Mouse (Mus musculus): ENCODE data around the gene Irf9.

The Irf9 gene

DNA sequence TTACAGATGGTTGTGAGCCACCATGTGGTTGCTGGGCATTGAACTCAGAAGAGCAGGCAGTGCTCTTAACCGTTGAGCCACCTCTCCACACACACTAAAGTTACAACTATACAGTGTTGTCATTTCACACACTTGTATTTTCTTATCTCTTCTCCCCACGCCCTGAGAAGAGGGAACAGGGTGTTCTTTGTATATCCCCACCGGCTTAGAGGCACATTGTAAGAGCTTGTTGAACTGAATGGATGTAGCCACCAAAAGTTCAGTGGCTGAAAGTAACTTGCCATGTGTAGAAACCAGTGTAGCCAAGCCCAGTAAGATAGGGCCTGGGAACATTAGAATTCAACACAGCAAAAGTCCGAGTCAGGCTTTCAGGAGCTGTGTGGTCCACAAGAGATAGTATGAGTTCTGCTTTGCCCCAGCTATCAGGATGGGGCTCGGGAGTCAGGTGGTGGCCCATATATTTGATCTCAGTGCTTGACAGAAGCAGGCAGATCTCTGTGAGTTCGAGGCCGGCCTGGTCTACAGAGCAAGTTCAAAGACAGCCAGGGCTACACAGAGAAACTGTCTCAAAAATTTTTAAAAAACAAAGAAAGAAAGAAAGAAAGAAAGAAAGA lies 11.3 kb downstream of the Irf9 start:
- no peak for DNase-seq (ENCODE audit: low spot score in 2 of 2)

DNA sequence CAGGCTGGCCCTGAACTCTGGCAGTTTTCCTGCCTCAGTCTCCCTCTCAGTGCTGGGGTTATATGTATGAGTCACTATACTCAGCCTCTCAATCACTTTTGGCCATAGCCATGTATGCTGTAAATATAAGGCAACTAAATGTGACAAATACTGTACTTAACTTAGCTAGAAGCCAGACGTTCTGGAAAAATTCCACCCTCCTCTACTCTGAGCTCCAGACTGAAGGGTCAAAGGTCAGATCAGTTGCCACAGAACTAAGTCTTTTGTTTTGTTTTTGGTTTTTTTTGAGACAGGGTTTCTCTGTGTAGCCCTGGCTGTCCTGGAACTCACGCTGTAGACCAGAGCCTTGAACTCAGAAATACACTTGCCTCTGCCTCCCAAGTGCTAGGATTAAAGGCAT lies 12.5 kb downstream of the Irf9 start:
- no peak for DNase-seq (ENCODE audit: low spot score in 2 of 2)

DNA sequence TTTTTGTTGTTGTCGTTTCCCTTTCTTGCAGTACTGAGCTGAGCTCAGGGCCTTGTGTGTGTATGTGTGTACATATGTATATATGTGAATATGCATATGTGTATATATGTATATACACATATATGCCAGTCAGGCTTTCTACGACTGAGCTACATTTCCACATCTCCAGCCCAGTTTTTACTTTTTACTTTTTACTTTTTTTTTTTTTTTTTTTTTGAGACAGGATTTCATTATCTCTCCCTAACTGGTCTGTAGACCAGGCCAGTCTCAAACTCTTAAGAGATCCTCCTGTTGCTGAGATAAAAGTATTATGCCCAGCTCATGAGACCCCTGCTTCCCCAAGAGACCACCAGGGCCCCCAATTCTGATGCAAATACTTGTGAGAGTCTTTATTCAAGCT lies 13.5 kb downstream of the Irf9 start:
- DNase-seq (ENCODE audit: low spot score in 2 of 2): no peak

DNA sequence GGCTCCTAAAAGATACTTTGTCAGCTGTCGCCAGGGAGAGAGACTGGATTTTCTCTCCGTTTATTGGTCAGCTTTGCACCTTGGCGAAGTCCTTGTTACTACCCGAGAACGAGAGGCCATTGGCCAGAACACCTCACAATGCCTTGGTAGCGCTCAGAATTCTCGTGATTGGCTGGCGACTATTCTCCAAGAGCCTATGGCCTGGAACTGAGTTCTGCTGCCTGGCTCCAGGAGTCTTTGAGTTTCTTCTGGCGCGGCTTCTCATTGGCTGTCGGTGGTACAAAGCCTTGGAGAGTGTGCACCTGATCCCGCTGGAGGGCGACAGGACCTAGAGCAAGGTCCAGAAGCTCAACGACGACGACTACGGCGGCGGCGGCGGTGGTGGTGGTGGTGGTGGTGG lies 14.5 kb downstream of the Irf9 start, which contains the start of gene Rec8:
TSS of gene Rec8 (plus strand) at position 216 of the 400 bp plus-strand sequence.
- no peak for DNase-seq (ENCODE audit: low spot score in 2 of 2)

DNA sequence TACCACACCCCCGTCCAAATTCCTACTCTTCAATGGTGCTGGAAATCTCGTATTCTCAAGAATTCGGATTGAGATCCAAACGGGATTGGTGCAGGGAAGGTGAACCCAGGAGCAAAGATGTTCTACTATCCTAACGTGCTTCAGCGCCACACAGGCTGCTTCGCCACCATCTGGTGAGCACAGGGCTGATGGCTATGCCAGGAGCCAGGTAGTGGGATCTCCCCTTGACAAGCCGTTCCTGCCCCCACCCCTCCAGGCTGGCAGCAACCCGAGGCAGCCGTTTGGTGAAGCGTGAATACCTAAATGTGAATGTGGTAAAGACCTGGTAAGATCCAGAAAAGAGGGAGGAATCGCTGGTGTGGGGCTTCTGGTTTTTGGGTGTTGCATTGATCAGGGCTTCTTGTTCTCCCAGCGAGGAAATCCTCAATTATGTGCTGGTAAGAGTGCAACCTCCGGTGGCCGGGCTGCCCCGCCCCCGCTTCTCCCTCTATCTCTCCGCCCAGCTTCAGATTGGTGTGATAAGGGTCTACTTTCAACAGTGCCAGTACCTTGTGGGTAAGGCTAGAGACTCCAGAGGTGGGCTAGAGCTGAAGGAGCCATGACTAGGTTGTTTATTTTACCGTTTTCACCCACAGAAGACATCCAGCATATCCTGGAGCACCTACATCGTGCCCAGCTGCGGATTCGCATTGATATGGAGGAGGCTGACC lies 15.3 kb downstream of the Irf9 start:
- no peak for DNase-seq (ENCODE audit: low spot score in 2 of 2)

DNA sequence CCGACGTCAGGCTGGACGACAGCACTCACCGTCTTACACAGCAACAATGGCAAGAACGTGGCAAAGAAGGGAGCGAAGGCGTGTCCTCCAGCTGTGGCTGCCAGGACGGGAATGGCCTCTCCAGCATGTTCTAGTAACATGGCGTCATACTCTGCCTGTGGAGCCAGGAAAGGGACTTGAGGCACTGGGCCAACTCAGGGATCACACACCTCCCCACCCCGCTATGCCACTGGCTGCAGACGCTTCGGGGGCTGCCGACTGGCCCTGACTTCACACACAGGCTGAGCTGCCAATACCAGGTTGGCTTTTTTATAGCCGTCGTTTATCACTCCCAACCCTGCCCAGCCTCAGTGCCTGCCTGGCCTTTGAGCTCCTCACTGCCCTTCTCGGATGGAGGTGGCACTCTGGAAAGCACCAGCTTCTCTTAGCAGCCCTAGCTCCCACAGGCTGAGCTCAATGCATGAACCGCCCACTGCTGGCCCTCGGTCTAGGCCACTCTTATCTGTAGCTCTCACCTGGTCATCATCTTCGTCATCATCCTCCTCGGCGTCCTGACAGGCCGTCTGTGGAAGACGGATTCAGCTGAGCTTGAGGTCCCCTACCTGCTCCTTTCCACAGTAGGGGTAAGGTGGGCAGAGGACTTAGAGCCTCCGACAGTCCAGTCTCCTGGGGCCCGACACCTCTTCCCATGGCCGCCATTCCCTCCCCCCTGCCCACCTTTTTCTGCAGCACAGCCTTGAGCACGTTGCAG lies 24.9 kb downstream of the Irf9 start:
- DNase-seq (ENCODE audit: low spot score in 2 of 2): no peak

DNA sequence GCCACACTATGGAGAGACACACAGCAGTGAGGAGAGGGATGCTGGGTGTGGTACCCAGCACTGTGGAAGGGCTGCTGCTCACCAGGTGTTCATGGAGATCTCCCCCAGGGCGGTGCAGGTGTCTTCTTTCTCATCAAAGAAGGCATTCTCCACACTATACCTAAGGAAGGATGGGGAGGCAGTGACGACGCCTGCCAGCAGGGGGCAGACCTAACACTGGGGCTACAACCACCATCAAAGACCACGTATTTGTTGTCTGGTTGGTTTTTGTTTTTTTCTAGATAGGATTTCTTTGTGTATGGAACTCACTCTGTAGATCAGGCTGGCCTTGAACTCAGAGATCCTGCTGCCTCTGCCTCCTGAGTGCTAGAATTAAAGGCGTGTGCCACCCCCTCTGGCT lies 25.9 kb downstream of the Irf9 start:
- peak in 1 of 2 experiments; percentile 37 for DNase-seq (ENCODE audit: low spot score in 2 of 2)

DNA sequence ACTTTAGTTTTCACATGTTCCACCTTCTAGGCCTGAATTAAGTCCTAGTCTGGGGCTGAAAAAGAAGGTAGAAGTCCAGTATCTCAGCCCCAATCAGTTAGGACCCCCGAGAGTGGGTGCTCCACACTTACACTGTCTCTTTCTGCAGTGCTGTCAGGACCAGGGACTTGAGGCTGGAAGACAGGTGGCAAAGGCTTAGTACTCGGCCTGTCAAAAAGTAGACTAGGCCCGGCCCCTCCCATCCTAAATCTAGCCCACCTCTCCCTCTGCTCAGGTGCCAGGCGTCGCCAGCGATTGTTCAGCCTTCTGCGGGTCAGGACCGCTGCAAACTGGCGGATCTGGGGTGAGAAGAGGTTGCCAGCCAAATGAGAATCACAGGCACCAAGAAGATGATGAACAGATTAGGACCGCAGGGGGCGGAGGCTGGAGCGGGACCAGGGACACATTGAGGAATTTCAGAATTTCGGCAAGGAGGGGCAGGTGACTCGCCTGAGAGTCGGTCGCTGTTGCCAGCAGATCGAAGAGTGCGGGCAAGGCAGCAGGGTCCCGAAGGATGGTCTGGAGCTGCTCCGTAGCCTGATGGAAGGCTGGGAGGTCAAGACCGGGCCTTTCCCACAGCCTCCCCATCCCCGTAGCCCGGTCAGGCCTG lies 31.6 kb downstream of the Irf9 start:
- no peak for DNase-seq (ENCODE audit: low spot score in 2 of 2)

DNA sequence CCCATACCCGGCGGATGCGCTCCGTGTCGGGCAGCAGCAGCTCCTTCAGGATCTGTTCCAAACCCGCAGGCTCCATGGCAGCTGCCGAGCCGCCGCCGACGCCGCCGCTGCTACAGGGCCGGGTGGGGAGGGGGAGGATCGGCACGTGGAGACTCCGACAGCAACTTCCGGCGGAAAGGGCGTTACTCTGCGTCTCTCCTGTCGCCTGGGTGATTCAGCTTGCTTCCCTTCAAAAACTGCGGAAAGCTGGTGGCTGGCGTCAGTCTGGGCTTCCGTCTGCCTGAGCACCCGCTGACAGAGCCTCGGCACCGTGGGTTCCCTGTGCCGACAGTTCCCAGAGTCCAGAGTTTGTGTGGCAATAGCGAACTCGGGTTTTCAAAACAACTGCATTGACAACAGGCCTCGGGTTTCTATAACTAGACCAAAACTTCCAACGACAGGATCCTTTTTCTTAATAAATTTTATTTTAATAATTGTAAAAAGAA lies 32.2 kb downstream of the Irf9 start, which contains the start of gene Ipo4:
TSS of gene Ipo4 (minus strand) at position 435 of the 485 bp plus-strand sequence.
- DNase-seq (ENCODE audit: low spot score in 2 of 2): peak; percentile 87 to 89

DNA sequence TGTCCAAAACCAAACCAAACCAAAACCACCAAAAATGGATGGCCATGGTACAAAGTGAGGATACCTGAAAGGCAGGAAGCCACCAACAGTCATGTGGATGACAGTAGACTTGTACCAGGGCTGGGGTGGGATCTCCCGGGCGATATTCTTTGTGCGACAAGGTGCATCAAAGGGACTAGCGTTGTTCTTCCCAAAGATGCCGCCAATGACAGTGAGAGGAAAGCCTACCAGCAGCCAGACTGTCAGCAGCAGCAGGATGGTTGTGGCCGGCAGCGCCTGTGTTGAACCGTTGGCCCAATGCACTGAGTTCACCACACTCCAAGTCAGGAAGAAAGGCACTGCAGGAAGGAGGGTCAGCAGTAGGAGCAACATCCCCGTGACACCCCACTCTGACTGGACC lies 34.4 kb downstream of the Irf9 start, which contains the start of gene Gm49378:
TSS of gene Gm49378 (minus strand) at position 101 of the 400 bp plus-strand sequence.
- no peak for DNase-seq (ENCODE audit: low spot score in 2 of 2)

DNA sequence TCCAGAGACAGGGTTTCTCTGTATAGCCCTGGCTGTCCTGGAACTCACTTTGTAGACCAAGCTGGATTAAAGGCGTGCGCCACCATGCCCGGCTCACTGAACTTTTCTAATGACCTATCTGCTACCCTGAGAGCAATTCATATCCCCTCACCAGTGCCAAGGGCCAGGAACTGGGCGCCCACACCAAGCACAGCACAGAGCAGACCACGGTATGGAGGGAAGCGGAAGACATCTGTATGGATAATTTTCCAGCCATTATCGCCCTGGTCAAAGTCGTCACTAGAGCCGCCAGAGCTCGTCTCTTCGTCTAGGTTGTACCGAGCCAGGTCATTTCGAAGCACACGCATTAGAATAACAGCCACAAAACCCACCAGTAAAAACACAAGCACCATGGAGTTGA lies 37.4 kb downstream of the Irf9 start:
- DNase-seq (ENCODE audit: low spot score in 2 of 2): no peak

DNA sequence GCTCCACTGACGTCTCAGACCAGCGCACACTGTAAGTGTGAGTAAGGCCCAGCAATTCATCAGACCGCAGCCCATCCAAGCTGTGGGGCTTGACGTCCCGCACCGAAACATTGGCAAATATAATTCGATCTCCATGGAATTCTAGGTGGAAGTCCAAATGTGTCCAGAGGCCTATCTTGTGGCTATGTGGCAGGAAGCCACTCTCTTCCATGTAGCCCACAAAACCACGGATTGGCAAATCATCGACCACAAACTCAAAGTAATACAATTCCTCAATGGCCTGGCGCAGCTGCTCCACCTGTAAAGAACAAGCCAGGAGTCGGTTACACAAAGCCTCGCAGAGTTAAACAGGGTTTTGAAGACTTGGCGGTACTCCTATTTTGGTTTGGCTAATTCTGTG lies 37.9 kb downstream of the Irf9 start:
- DNase-seq (ENCODE audit: low spot score in 2 of 2): no peak

DNA sequence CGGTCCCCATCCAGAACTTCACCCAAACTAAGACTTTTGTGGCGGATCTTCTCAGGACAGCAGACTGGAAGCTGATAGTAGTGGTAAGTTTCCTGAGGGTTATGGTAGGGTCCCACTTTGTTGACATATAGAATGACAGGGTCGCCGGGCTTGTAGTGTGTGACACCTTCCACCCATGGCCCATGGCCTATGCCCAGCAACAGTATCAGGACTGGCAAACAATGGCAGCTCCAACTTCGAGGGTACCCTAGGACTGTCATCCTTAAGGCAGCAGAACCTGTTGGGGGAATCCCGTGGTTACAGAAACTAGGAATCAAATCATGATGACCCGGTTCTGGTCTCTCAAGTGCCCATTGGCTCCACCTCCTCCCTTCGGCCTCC lies 39.3 kb downstream of the Irf9 start:
- DNase-seq (ENCODE audit: low spot score in 2 of 2): no peak

DNA sequence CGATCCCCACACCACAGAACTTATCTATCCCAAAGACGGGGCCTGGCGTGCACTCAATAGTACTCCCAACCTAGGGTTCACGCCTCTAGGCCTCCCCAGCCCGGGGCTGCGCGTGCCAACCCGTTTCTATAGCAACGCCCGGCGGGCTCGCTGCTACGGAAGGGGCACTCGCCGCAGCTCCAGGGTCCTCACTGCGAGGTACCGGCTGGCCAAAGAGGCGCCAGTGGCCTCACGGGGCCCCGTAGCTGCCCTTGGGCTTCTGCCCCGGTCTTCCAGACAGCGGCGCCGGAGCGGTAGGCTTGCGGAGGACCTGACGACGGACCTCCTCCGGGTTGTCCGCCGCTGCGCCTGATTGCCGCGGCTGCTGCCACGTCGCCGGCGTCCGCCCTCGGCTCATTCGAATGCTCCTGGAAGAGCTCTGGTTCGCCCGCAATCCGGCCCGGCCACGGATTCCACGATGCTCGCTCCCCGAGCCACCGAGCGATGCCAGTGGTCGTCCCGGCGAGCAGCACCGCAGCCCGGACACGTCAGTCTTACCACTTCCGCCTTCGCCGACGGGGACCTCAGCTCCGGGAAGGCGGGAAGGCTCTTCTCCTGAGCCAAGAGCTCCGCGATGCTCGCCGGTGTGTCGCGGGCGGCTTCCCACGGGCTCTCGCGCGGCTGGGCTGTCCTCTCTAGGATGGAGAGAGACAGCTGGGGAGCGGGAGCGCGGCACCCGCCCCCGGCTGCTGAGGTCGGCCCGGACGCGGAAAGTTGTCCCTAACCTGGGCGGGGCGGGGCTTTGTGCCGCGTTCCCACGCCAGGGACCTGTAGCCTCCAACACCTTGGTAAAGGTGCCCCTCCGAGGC lies 39.9 kb downstream of the Irf9 start, which contains the start of gene Tm9sf1:
TSS of gene Tm9sf1 (minus strand) at position 747 of the 848 bp plus-strand sequence.
- peak; percentile 91 for DNase-seq (ENCODE audit: low spot score in 2 of 2)

DNA sequence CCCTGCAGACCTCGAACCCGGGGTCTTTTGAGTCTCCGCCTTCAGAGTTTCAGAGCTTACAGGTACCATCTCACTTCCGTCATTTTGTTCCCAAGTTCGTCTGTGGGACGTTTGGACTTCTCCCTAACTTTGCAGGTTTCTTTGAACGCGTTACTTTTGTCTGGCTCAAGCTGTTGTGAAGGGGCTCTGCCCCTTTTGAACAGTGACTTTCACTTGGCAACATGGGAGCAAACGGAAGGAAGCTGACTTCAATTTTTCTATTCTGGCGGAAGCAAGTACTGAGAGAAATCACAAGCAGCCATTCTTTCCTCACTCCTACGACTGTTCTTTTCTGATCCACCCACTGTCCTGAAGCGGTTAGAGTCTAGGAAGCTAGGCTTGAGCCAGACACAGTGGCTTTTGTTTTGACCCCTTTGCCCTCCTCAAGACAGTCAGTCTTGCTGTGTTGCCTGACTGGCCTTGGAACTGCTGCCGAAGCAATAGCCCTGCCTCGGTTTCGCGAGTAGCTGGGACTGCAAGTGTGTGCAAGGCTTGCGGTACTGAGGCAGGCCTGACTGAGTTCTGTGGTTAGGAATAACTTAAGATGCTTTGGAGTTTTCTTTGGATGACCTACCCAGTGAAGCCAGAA lies 41.0 kb downstream of the Irf9 start:
- DNase-seq (ENCODE audit: low spot score in 2 of 2): no peak

DNA sequence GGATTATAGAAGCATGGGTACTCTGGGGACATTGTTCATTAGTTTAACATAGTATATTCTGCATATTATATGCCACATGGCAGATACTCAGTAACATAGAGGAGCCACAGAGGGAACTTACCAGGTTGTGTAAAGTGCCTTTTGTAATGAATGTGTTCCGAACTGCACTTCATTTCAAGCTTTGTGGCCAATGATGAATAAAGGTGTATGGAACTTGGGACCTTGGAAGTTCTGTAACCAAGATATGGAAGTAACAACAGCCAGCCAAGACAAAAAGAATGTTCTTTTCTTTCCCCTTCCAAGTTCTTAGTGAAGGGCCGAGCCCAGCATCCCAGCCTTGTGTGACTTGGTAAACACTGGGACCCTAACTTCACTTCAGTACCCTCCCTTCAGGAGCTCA lies 46.5 kb downstream of the Irf9 start, which contains the start of gene Tssk4:
TSS of gene Tssk4 (plus strand) at position 301 of the 400 bp plus-strand sequence.
- no peak for DNase-seq (ENCODE audit: low spot score in 2 of 2)

DNA sequence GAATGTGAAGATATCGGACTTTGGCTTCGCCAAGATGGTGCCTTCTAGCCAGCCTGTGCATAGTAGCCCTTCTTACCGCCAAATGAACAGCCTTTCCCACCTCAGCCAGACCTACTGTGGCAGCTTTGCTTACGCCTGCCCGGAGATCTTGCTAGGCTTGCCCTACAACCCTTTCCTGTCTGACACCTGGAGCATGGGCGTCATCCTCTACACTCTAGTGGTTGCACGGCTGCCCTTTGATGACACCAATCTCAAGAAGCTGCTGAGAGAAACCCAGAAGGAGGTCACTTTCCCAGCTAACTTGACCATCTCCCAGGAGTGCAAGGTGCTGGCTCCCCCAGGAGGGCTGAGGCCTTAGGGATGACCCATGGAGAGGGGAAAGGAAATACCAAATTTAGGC lies 48.2 kb downstream of the Irf9 start:
- no peak for DNase-seq (ENCODE audit: low spot score in 2 of 2)

DNA sequence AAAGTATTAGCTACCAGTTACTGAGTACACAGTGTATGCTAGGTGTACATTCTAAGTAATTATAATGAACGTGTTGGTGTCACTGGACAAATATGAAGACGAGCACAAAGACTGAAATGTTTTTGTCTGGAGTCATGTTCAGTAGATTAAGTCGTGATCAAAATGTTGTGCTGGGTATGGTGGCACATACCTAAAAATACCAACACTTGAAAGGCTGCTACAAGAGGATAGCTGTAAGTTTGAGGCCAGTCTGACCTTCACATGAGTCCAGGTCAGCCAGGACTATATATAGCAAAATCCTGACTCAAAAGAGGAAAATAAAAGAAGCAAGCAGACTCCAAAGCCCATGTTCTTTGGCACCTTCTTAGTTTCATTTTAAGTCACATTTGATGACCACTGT lies 53.6 kb downstream of the Irf9 start:
- DNase-seq (ENCODE audit: low spot score in 2 of 2): no peak

DNA sequence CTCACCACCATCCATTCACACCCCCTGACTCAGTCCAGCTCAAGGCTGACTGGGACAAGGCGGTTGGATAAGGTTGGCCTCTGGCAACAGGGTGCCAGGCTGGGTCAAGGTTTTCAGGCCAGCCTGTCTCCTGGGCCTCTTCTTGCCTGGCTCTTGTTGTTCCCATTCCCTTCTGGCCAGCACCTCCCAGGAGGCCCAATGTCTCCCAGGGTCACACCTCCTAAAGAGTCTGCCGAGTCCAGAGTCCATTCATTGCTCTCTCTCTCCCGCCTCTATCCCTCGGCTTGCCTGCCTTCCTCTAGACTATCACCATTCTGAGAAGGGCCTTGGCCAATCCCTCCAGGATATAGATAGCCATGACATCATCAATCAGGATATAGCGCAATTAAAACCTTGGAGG lies 54.6 kb downstream of the Irf9 start:
- DNase-seq (ENCODE audit: low spot score in 2 of 2): no peak

Measured in frontal cortex, postnatal 36 days (tissue).